Mouse (Mus musculus): ENCODE results near the gene Crtc3. TPM values are rescaled to one million over a fixed set of nuclear protein-coding genes. Genes with fewer than 3 reads are reported as not detected.
A peak's percentile ranks its signal among the peaks of the same experiment; 100 is the strongest.

Gene Crtc3
- total RNA-seq, 2 experiments from 2014 or later: 18.3 to 22.2 TPM

DNA sequence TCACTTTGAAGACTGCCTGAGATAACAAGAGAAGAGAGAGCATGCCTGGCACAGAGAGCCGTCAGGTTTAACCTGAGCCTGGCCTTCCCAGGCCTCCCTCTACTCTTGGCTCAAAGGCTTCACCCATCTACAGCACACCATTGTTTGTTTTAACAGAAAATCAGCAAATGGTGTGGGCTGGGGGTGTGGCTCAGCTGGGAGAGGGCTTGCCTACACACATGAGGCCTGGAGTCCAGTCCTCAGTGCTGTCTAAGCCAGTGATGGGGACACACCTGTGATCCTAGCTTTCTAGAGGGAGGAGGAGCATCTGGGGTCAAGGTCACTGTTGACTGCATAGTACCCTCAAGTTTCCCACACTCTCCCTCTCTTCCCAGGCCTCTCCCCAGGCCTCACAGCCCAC is 6.0 kb downstream of the Crtc3 start:
- no peak for DNase-seq

DNA sequence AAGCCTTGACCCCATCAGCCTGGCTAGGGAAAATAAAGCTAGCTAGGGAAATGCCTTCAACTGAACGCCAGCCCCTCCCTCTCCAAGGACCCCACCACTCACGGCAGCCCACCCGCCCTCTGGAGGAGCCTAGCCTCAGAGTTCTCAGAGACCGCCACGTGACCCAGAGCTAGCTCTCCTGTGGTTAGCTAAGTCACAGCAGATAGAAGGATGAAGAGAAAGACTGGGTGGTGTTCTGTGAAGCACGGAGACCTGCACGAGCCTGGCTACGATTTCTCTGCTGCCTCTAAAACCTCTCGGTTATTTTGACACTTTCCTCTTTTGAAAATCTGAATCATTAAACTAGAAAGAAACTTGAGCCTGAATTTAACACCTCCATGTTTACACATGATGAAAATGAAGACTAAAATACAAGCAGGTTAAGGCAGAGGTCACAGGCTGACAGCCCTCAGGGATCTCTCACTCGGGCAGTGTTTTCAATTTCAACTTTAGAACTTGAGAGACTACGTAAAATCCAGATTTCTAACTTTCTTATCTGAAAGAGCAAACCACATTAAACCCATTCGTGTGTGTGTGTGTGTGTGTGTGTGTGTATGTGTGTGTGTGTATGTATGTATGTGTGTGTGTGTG is 8.3 kb downstream of the Crtc3 start:
- DNase-seq: no peak

DNA sequence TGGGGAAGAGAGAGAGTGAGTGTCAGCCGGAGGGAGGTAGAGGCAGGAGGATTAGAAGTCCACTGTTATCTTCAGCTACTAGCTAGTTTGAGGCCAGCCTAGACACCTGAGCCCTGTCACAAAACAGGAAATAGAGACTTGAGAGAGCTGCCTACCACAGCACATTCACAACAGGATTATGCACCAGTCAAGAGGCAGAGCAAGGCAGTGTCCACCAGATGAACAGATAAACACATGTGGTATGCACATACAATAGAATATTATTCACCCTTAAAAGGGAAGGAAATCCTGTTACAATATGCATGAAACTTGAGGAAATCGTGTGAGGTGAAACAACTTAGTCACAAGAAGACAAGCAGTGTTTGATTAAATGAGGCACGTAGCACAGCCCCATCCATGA is 16.4 kb downstream of the Crtc3 start:
- DNase-seq: no peak

DNA sequence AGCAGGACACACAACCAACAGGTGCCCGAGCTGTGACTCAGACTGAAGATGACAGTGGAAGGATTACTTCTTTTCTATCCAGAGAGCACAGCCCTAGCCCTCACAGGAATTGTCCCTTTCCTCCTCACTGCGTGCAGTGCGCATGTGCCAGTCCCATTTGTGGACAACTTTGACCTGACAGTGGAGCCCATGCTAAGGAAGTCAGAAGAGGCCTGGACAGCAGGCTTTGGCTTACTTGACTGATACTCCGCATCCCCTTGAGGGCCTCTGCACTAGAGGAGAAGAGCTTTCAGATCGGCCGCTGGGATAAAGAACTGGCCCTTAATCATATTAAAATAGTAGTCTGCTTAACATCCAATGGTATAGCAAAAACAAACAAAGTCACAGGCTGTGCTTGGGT is 17.8 kb downstream of the Crtc3 start:
- no peak for DNase-seq

GRCm38 (mm10) chr7:80667190-80667589 is 21.5 kb downstream of the Crtc3 start:
- DNase-seq: no peak

- DNase-seq: no peak
Measured at GRCm38 (mm10) chr7:80666198-80666915, 22.3 kb downstream of the Crtc3 start.

GRCm38 (mm10) chr7:80661082-80661481 is 27.6 kb downstream of the Crtc3 start:
- DNase-seq: no peak

- peak; percentile 78 to 82 for DNase-seq
Measured at GRCm38 (mm10) chr7:80660619-80661018, 28.1 kb downstream of the Crtc3 start.

DNA sequence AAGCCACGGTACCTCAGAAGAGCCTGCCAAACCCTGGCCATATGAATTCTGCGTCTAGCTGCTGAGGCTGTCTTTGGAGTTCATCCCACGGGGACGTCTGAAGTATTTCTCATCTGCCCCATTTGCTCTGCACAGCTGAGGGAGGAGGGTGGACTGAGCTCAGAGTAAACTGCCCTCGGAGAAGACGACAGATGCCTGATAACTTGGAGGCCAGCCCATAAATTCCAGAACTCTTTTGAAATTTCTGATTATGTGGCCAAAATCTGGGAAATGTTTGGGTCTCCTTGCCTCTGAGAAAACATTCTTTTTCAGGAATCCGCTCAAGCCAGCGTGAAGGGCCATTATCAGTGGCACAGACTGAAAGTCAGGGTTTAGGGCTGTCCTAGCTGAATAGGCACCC is 30.8 kb downstream of the Crtc3 start:
- DNase-seq: no peak

GRCm38 (mm10) chr7:80655350-80656013 is 33.2 kb downstream of the Crtc3 start:
- no peak for DNase-seq

- DNase-seq: no peak
Measured at GRCm38 (mm10) chr7:80654926-80655325, 33.8 kb downstream of the Crtc3 start.

GRCm38 (mm10) chr7:80654393-80654792 is 34.3 kb downstream of the Crtc3 start:
- no peak for DNase-seq

- DNase-seq: no peak
Measured at GRCm38 (mm10) chr7:80653971-80654370, 34.7 kb downstream of the Crtc3 start.

- DNase-seq: no peak
Measured at GRCm38 (mm10) chr7:80653077-80653476, 35.6 kb downstream of the Crtc3 start.

DNA sequence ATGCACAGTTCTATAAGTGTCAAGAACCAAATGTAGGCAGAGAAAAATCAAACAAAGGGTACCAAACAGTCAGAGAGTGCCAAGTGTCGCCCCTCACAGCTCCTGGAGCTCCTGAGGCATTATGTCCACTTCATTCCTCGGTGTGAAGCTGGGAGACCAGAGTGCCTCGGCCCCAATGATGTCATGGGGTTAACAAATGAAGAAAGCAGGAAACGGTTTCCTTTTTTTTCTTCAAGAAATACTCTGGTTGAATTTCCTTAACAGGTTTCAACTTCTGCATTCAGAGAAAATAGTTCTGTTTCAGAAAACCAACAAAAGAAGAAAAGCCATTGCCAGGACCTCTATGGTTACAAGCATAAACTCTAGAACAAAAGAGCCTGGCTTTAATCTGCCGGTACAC is 36.4 kb downstream of the Crtc3 start:
- DNase-seq: no peak

- peak; percentile 38 to 39 for DNase-seq
Measured at GRCm38 (mm10) chr7:80647437-80647871, 41.2 kb downstream of the Crtc3 start.

DNA sequence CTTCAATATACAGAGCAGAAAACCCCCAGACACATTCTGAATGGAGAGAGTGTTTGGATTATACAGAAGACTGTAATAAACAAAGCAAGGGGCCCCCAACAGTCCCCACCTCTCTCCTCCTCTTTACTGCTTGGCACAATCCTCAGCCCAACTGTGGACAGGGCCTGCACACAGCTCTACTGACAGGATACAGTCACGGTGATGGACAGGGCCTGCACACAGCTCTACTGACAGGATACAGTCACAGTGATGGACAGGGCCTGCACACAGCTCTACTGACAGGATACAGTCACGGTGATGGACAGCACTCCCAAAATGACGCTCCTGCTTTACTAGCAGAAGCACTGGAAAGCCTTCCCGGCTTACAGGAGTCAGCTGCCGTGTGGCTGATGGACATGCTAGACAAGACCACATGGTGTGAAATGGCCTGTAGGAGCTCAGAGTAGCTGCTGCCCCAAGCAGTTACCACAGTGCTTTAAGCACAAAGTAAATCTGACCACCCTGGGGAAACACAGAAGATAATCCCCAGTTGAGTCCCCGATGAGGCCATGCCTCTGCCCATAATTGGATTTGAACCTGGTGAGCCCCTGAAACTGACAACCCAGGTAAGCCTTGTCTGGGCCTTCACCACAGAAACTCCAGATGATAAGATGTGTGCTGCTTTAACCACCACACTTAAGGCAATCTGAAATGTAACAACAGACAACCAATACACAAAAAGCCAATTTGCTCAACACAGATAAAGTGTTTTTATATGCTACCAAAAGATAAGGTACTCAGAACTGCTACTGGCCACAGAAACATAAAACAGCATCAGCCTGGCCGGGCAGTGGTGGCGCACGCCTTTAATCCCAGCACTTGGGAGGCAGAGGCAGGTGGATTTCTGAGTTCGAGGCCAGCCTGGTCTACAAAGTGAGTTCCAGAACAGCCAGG is 42.3 kb downstream of the Crtc3 start:
- DNase-seq: no peak

- no peak for DNase-seq
Measured at GRCm38 (mm10) chr7:80642976-80643666, 45.6 kb downstream of the Crtc3 start.

DNA sequence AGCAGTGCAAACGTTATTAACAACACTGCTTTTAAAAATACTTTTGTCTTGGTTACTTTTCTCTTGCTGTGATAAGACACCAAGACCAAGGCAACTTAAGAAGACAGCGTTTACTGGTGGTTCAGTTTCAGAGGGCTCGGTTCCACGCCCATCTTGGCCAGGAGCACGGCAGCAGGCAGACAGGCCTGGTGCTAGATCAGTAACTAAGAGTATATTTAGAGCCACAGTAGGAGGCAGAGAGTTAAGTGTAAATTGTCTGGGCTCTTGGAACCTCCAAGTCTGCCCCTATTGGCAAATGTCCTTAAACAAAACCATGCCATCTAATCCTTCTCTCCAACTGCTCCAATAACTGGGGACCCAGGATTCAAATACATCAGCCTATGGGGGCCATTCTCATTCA is 46.1 kb downstream of the Crtc3 start:
- DNase-seq: no peak

- no peak for DNase-seq
Measured at GRCm38 (mm10) chr7:80641899-80642298, 46.8 kb downstream of the Crtc3 start.

- DNase-seq: no peak
Measured at GRCm38 (mm10) chr7:80641497-80641896, 47.2 kb downstream of the Crtc3 start.

GRCm38 (mm10) chr7:80639981-80640380 is 48.7 kb downstream of the Crtc3 start:
- DNase-seq: no peak

Measured in layer of hippocampus, postnatal 36 days (tissue).